Mouse (Mus musculus) lung, postnatal 0 days (tissue): ENCODE measurements around the gene Zswim8. TPM values are rescaled to one million over a fixed set of nuclear protein-coding genes. Genes with fewer than 3 reads are reported as not detected.
"Not testable (repeated sequence)": the region's sequence is repeated elsewhere in the genome, so short reads cannot be mapped to it uniquely, and the experiment has no call there.

Experiments used
- ATAC-seq: fragments of 200-750 bp; cut with Nextera tagmentation; 2 replicates; pipeline ENCODE4 v1.8.0; 2017; ENCODE audit warnings: moderate library complexity
- DNase-seq: peaks from one replicate; pipeline ENCODE4 v3.0.0-alpha.2; 2016; ENCODE audit warnings: low spot score
- H3K27ac ChIP-seq: fragments of 300-500 bp; sonication (generic); 2 replicates; pipeline ENCODE4 v1.5.1; 2014; ENCODE audit warnings: antibody characterized with exemption, mild to moderate bottlenecking, low read length, mixed read lengths
- H3K27me3 ChIP-seq: fragments of 300-500 bp; sonication (generic); replicated peaks from 2 replicates; pipeline ENCODE4 v1.6.1; 2014; ENCODE audit warnings: low read length, mixed read lengths; ENCODE audit not compliant: insufficient read depth
- H3K36me3 ChIP-seq: fragments of 300-500 bp; sonication (generic); 2 replicates; pipeline ENCODE4 v1.6.1; 2014; ENCODE audit warnings: low read length, mixed read lengths; ENCODE audit not compliant: insufficient read depth
- H3K4me1 ChIP-seq: fragments of 300-500 bp; sonication (generic); 2 replicates; pipeline ENCODE4 v1.6.1; 2014; ENCODE audit warnings: antibody characterized with exemption, low read depth, low read length, mixed read lengths; ENCODE audit not compliant: insufficient read depth
- H3K4me2 ChIP-seq: fragments of 300-500 bp; sonication (generic); replicated peaks from 2 replicates; pipeline ENCODE4 v1.6.1; 2014; ENCODE audit warnings: low read depth, mild to moderate bottlenecking, low read length, moderate library complexity, mixed read lengths
- H3K4me3 ChIP-seq: fragments of 300-500 bp; sonication (generic); 2 replicates; pipeline ENCODE4 v1.5.1; 2014; ENCODE audit warnings: low read depth, low read length
- H3K9ac ChIP-seq: fragments of 300-500 bp; sonication (generic); replicated peaks from 2 replicates; pipeline ENCODE4 v1.6.1; 2014; ENCODE audit warnings: low read depth, mild to moderate bottlenecking
- H3K9me3 ChIP-seq: fragments of 300-500 bp; sonication (generic); 2 replicates; pipeline ENCODE4 v1.6.1; 2016; ENCODE audit warnings: low read length, mixed read lengths
- CTCF ChIP-seq: IDR thresholded peaks from 2 replicates; pipeline ENCODE4 v1.5.1; 2016; ENCODE audit warnings: antibody characterized with exemption, mild to moderate bottlenecking
- EP300 ChIP-seq: IDR thresholded peaks from 2 replicates; pipeline ENCODE4 v1.6.1; 2016; ENCODE audit warnings: antibody characterized with exemption, mild to moderate bottlenecking, control low read depth
- WGBS: fragments of 180-500 bp; shearing (Covaris S2); extraction: QIAGEN DNeasy Blood & Tissue Kit; methylation state at CpG from one replicate; pipeline ENCODE4 v1.1.7; 2014; 5-methylcytosine and 5-hydroxymethylcytosine counted together
- polyA plus RNA-seq: library from polyadenylated mRNA; unstranded; fragments of >200 nt; fragmentation: Nextera tagmentation; extraction: Ambion mirVana; gene quantifications from 2 replicates; pipeline ENCODE4 v1.2.1, GENCODE M21; 2015

Gene Zswim8
- polyA plus RNA-seq, 1 experiment from 2014 or later, result 24.1 TPM

GRCm38 (mm10) chr14:20702741-20703381 lies 4.5 kb upstream of the Zswim8 start, which contains the start of gene Chchd1:
TSS of gene Chchd1 (plus strand) at chr14:20703006.
- TF ChIP-seq CTCF, result no peak
- TF ChIP-seq EP300, result no peak
- Histone ChIP-seq H3K27ac (peak within 1 kb of the TSS; percentile 68), H3K36me3 (no peaks in the 10 kb centered on the region), H3K4me1 (0 out of 2 replicates have a peak, but pooled peaks cover 7% of the 10 kb centered on the region), H3K9me3 (no peaks in the 10 kb centered on the region), H3K4me3 (peak within 1 kb of the TSS; percentile 51), H3K4me2 (peak within 1 kb of the TSS; percentile 57), H3K9ac (peak within 1 kb of the TSS; percentile 76), H3K27me3 (no peaks in the 10 kb centered on the region)
- ATAC-seq (peak; percentile 73), DNase-seq (peak; percentile 89)
- under 1% methylated on average over 61 of the region's 61 CpGs for WGBS

- Histone ChIP-seq H3K4me2 (peak overlapping the region; percentile 57), H3K4me3 (peak overlapping the region; percentile 51), H3K9ac (peak overlapping the region; percentile 76; the same call in 1 of the 2 replicates)
- not testable (repeated sequence) for ATAC-seq, H3K36me3 ChIP-seq, H3K27me3 ChIP-seq, H3K27ac ChIP-seq, DNase-seq, H3K4me1 ChIP-seq, H3K9me3 ChIP-seq
- WGBS, result 9% methylated on average over 8 of the region's 8 CpGs
These were observed 3.9 kb upstream of the Zswim8 start for GRCm38 (mm10) chr14:20703461-20703860.

GRCm38 (mm10) chr14:20708239-20708638 lies 887 bp downstream of the Zswim8 start:
- peak overlapping the region; percentile 88 for H3K4me2 ChIP-seq
- H3K36me3 ChIP-seq, result peaks cover 21% of the 10 kb centered on the region
- TF ChIP-seq EP300 (no peak), CTCF (no peak)
- peak overlapping the region; percentile 95 for H3K4me3 ChIP-seq
- WGBS, result 3% methylated on average over 10 of the region's 10 CpGs
- H3K9ac ChIP-seq, result peak overlapping the region; percentile 99
- peak; percentile 31 for DNase-seq
- H3K27me3 ChIP-seq, result no peaks in the 10 kb centered on the region
- no peaks in the 10 kb centered on the region for H3K9me3 ChIP-seq
- H3K27ac ChIP-seq, result peak overlapping the region; percentile 94
- ATAC-seq, result no peak
- peaks cover 6% of the 10 kb centered on the region for H3K4me1 ChIP-seq

- Histone ChIP-seq H3K4me1 (peaks cover under 1% of the 10 kb centered on the region), H3K36me3 (peaks cover 64% of the 10 kb centered on the region), H3K9ac (no peak overlapping the region), H3K4me3 (no peak overlapping the region), H3K27ac (no peak overlapping the region), H3K4me2 (no peak overlapping the region), H3K9me3 (no peaks in the 10 kb centered on the region), H3K27me3 (no peaks in the 10 kb centered on the region)
- no peak for TF ChIP-seq CTCF
- no peak for TF ChIP-seq EP300
- WGBS, result 60% methylated on average over 11 of the region's 11 CpGs
- ATAC-seq, result no peak
- no peak for DNase-seq
These were observed 6.5 kb downstream of the Zswim8 start for GRCm38 (mm10) chr14:20713832-20714231.

- H3K9me3 ChIP-seq, result no peaks in the 10 kb centered on the region
- TF ChIP-seq CTCF, result no peak
- no peak for TF ChIP-seq EP300
- ATAC-seq, result no peak
These were observed 11.1 kb downstream of the Zswim8 start for GRCm38 (mm10) chr14:20718443-20718842.

GRCm38 (mm10) chr14:20719767-20720166 lies 12.4 kb downstream of the Zswim8 start:
- 88% methylated on average over 12 of the region's 12 CpGs for WGBS
- Histone ChIP-seq H3K4me3 (no peak overlapping the region), H3K9ac (no peak overlapping the region), H3K27me3 (no peaks in the 10 kb centered on the region), H3K9me3 (no peaks in the 10 kb centered on the region), H3K36me3 (peaks cover 70% of the 10 kb centered on the region), H3K4me1 (no peaks in the 10 kb centered on the region), H3K4me2 (no peak overlapping the region), H3K27ac (no peak overlapping the region)
- TF ChIP-seq CTCF, result no peak
- ATAC-seq (no peak), DNase-seq (no peak)

More at GRCm38 (mm10) chr14:20718443-20718842, 11.1 kb downstream of the Zswim8 start:
- Histone ChIP-seq H3K4me2 (no peak overlapping the region), H3K4me1 (no peaks in the 10 kb centered on the region), H3K4me3 (no peak overlapping the region), H3K9ac (no peak overlapping the region), H3K27ac (no peak overlapping the region), H3K36me3 (peaks cover 74% of the 10 kb centered on the region), H3K27me3 (no peaks in the 10 kb centered on the region)
- WGBS, result 92% methylated on average over 10 of the region's 10 CpGs
- no peak for DNase-seq
